Mouse (Mus musculus) v-Abl transformed pro-B cells (cell line): ENCODE results near the gene Inpp5a.

Experiments used
- in situ Hi-C, 2 experiments: fragments of 400-800 bp; cut with MboI; formaldehyde crosslinking; loops; one replicate each; pipeline ENCODE4 v1.15.1; 2025; ENCODE audit not compliant: unreplicated experiment in 2 of 2

The Inpp5a gene

DNA sequence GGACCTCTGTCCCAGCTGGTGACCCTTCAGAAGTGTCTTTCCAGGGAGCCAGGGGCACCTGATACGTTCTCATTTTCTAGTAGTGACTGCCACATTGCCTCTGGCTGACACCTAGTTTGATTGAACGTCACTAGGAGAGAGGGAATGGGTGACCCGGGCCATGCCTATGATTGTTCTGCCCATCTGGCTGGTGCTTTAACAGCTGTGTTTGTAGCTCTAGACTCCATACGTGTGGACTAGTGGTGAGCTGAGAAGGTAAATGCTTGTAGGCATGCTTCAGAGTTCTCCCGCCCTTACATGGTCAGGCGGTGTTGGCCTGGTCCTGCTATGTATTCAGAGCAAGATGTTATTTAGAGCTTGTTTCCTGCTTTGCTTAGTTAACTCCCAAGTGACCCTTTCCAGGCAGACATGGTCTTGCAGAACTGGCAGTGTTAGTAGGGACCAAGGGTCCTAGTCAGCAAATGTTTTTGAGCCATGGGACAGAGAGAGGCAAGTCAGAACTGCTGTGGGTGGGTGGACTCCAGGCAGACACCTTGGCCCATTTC, 3.9 kb downstream of the Inpp5a start:
- in situ Hi-C loops, result loop anchor here (10.0 to 25.0 kb wide), 4 partner anchors 478 to 1805 kb away; partner anchors contain the start of genes Bnip3 (in 1 of the 2) and Mtg1 (in 1 of the 2)

DNA sequence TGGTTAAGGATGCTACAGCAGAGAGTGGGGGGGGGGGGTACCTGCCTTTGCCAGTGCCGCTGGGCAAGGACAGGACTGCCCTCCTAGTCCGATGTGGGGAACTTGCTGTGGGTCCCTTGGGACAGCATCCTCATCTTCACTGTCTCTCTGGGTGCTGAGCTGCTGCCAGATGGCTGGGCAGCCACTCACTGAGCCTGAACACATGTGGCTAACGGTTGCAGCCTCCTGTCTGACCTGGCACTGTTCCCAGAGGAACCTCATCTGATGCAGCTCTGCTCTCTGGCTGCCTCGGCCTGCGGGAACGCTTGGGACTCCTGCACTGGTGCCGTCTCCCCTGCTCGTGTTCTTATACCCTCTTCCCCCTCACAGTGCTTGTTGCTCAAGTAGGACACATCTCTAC, 8.6 kb downstream of the Inpp5a start:
- in situ Hi-C loops, result loop anchor here (5.0 to 25.0 kb wide), 5 partner anchors 95 to 1810 kb away; partner anchors contain the start of genes Bnip3 (in 1 of the 2) and Mtg1 (in 1 of the 2)

DNA sequence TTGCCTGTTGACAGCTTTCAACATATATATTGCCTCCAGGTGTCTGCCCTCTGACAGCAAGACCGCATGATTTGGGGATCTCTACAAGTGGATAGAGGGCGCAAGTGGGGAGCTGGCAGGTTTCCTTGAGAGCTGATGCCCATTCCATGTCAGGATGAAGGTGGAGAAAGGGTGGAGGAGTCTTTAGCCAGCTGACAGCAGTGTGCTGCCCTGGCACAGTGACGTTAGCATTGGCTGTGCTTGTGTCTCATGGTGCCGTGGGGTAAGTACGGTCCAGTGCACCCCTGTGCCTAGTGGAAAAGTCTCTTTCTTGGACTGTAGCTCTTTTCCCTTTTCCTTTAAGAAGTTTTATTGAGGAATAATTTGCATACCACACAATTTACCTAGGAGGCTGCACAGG, 9.2 kb downstream of the Inpp5a start:
- in situ Hi-C loops, result loop anchor here (5.0 to 25.0 kb wide), 5 partner anchors 96 to 1811 kb away; partner anchors contain the start of genes Bnip3 (in 1 of the 2) and Mtg1 (in 1 of the 2)

DNA sequence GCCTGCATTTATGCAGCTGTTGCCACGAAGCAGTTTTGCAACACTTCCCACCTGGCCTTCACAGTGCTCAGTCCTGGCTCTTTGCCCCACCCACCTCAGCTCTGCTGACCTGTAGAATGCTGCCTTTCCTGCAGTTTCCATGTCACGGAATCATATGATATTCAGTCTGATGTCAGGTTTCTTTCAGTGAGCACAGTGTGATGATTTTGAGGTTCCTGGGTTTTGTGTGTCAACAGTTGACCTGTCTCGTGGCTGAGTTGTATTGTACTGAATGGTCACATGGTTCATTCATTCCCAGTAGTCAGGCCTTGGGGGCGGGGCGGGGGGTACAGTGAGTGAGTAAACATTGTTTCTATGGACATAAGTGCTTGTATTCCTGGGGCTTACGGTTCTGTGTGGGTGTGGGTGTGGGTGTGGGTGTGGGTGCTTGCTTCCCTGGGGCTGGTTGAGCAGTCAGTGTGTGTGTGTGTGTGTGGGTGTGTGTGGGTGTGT, 9.7 kb downstream of the Inpp5a start:
- in situ Hi-C loops, result loop anchor here (5.0 to 25.0 kb wide), 5 partner anchors 96 to 1811 kb away; partner anchors contain the start of genes Bnip3 (in 1 of the 2) and Mtg1 (in 1 of the 2)

DNA sequence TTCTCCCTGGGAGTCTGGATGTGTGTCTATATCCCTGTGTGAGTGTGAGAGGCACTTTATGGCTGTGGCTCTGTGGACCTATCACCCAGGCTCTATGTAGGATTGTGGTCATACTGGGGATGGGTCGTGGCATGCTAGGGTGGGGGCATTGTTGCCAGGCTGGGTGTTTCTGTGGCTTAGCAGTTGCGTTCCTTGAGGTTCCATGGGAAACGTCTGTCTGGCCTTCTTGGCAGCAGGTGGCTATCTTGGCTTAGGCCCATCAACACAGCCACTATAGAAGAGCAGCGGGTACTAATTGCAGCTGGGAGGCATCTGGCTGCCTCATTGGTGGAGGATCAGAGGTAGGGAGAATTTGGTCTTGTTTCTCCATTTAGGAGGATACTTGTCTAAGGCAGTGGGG, 10.7 kb downstream of the Inpp5a start:
- in situ Hi-C loops, result loop anchor here (5.0 to 25.0 kb wide), 5 partner anchors 97 to 1812 kb away; partner anchors contain the start of genes Bnip3 (in 1 of the 2) and Mtg1 (in 1 of the 2)

DNA sequence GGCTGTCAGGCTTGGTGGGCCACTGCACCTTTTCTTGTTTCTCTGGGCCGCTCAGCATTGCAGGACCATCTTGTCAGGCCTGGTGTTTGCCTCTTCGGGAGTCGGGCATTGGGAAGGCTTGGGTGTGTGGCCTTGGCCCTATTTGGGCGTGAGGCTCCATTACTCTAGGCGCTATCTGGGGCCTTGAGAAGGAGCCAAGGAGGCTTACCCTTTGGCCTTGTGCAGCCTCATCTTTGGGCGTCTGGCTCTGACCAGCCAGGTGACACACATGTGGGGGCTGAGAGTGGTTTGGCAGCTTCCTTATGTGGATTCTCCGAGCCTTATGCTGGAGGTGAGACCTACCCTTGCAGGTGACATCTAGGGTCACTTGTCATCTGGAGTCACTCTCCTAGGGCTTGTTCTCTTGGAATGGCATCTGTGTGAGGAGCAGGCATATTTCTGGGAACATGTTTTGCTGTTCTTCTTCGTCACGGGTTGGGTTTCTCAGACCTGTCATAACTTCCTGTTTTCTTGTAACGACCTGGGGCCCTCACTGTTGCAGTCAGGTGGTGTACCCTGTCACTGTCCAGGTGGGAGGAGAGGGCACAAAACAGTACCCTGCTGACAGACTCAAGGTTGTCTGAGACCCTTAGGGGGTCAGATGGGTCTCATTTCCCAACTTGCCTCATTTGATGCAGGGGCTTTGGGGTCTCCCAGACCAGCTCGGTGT, 11.2 kb downstream of the Inpp5a start:
- in situ Hi-C loops, result loop anchor here (5.0 to 25.0 kb wide), 10 partner anchors 88 to 1815 kb away; partner anchors contain the start of genes Bet1l (in 1 of the 2), Bnip3 (in 1 of the 2), Gm45785 (in 1 of the 2) and Mtg1 (in 1 of the 2)

DNA sequence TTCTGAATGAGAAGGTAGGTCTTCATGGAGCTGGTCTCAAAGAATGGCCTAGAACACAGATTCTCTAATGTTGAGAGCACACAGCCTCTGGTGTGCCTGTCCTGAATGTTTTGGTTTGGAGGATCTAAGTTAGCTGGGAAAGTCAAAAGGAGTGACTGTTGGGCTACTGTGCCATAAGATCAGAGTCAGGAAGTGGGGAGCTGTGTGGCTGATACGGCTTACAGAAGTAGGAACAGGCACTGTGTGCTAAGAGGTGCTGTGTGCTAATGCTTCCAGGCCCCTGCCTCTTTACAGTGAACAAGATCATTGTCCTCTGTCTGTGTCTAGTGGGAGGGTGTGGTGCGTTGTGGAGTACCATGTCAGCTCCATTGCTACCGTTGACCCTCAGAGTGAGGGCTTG, 12.0 kb downstream of the Inpp5a start:
- in situ Hi-C loops, result loop anchor here (5.0 to 25.0 kb wide), 5 partner anchors 89 to 1816 kb away; partner anchors contain the start of genes Bet1l (in 1 of the 2), Gm45785 (in 1 of the 2) and Ric8a (in 1 of the 2)

DNA sequence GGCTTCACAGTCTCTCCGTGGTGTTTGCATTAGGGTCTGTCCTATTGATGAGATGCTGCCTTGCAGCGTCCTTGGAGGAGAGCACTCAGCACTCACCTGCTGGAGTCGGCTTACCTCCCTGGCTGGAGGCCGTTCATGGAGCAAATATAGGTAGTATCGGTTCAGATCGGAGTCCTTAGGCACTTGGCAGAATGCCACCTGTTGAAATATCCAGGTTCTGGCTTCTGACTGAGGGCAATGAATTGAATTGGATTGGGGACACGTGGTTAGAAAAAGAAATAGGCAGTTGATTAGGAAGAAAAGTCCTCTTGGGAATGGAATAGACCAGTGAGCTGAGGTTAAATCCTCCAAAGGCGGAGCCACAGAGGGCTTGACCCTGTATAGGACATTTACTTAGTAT, 12.9 kb downstream of the Inpp5a start:
- in situ Hi-C loops, result loop anchor here (5.0 to 25.0 kb wide), 5 partner anchors 89 to 1817 kb away; partner anchors contain the start of genes Bet1l (in 1 of the 2), Gm45785 (in 1 of the 2) and Ric8a (in 1 of the 2)

DNA sequence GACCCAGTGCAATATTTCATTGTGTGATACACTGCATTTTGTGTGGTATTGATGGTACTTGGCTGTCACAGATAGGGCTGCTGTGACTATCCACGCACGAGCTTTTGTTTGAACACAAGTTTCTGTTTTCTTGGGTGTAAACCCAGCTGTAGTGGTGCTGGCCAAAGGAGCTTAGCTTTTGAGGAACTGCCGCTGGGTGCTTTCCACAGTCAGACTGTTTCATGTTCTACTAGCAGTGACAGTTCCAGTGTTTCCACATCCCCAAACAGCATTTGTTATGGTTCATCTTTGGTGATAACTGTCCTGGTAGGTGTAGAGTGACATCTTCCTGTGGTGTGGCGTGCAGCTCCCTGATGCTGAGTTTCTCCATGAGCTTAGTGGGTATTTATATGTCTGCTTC, 13.8 kb downstream of the Inpp5a start:
- in situ Hi-C loops, result loop anchor here (5.0 to 25.0 kb wide), 5 partner anchors 90 to 1818 kb away; partner anchors contain the start of genes Bet1l (in 1 of the 2), Gm45785 (in 1 of the 2) and Ric8a (in 1 of the 2)

DNA sequence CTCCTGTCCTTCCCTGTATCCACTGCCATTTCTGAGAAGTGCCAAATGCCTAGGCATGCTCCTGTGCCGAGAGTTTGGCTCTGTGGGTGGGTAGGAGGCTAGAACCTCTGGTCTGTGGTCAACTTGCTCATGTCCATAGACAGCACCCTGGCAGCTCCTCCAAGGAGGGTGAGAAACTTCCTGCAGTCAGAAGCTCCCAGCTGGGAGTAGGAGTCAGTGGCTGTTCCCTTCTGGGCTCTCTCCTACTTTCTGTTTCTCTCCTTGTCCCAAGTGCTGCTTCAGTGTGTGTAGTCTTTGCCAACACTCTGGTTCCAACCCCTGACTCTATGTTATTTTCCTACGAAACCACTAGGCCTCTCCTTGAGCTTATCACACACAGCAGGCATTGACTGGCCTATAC, 17.7 kb downstream of the Inpp5a start:
- in situ Hi-C loops, result loop anchor here (5.0 to 25.0 kb wide), 4 partner anchors 56 to 1822 kb away; partner anchors contain the start of genes Bet1l (in 1 of the 2), Gm45785 (in 1 of the 2) and Ric8a (in 1 of the 2)

DNA sequence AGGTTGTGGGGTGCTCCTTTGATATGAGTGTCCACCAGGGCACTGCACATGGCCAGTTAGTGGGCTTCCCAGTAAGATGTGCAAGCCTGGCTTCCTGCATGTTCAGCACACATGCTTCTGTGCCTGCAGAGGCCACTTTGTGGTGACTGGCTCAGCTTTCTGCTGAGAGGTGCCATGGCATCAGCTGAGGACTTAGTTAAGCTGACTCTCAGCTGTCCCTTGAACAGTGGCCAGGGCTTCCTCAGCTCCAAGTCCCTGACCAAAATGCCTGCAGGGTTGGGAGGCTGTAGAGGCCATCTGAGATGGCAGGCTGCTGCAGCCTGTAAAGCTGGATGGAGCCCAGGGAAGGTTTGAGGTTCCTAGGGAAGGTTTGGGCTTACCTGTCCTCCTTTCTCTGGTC, 19.1 kb downstream of the Inpp5a start:
- in situ Hi-C loops, result loop anchor here (5.0 to 25.0 kb wide), 4 partner anchors 54 to 1823 kb away; partner anchors contain the start of genes Bet1l (in 1 of the 2), Gm45785 (in 1 of the 2) and Ric8a (in 1 of the 2)

DNA sequence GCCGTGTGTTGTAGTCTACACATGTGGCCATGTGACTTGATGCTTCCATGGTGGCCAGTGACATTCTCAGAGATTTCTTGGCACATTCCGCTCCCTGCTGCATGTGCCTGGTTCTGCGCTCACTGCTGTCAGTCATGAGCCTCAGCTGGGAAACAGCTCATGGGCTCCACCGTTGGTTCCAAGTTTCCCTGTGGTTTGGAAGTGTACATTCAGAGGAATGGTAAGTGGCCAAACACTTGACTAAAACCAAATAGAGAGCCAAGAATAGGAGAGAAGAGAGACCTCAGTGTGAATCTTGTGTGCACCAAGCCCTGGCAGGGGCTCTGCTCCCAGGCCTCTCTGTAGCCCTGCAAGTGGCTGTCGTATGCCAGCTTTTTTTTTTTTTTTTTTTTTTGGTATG, 21.0 kb downstream of the Inpp5a start:
- in situ Hi-C loops, result loop anchor here (5.0 to 25.0 kb wide), 4 partner anchors 52 to 1825 kb away; partner anchors contain the start of genes Bet1l (in 1 of the 2), Gm45785 (in 1 of the 2) and Ric8a (in 1 of the 2)

DNA sequence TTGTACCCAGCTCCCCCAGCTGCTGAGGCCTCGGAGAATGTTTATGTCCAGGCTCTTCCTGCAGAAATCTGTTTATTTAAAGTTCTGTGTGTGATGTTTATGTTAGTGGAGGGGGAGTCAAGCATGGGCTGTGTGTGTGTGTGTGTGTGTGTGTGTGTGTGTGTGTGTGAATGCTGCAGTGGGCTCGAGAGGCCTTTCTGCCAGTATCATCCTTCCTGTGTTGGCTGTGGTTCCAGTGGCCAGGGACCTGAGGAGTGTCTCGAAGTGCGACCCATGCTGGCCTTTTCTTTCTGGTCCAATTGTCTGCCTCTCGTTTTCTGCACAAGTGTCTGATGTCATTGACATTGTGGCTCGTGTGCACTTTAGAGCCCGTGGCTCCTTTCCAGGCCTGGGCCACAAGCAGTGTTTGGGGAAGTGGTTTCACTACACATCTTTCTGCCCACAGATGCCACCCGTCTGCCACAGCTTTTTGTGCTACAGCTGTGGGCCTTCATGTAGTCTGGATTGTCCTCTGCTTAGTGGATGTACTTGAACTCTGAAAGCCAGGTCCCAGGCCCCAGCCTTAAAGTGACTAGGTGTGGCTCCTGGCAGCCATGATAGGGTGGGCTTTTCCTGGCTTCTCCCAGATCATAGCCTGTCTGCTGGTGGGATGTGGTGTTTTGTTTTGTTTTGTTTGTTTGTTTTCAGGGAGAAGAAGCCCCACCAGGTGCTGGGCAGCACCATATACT, 23.5 kb downstream of the Inpp5a start:
- in situ Hi-C loops, result loop anchor here in 1 of 2 experiments (25.0 kb wide), 1 partner anchor 1450 kb away; the partner anchor contains the start of genes Bet1l, Gm45785 and Ric8a

DNA sequence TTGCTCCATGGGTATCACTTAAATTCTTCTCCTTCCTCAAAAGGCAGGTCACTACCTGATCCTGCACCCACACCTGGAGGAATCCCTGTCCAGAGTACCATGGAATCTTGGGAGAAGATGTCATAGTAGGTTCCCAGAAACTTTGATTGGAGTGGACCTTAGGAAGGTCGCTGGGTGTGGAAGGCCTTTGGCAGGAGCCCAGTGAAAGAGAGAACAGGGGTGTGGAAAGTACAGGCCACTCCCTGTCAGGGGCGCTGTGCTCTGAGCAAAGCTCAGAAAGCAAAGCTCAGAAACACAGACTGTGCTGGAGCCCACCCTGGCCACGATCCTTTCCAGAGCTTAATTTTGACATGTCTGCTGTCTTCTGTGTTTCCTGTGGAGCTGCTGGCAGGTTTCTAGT, 24.5 kb downstream of the Inpp5a start:
- in situ Hi-C loops, result loop anchor here in 1 of 2 experiments (25.0 kb wide), 1 partner anchor 1449 kb away; the partner anchor contains the start of genes Bet1l, Gm45785 and Ric8a

DNA sequence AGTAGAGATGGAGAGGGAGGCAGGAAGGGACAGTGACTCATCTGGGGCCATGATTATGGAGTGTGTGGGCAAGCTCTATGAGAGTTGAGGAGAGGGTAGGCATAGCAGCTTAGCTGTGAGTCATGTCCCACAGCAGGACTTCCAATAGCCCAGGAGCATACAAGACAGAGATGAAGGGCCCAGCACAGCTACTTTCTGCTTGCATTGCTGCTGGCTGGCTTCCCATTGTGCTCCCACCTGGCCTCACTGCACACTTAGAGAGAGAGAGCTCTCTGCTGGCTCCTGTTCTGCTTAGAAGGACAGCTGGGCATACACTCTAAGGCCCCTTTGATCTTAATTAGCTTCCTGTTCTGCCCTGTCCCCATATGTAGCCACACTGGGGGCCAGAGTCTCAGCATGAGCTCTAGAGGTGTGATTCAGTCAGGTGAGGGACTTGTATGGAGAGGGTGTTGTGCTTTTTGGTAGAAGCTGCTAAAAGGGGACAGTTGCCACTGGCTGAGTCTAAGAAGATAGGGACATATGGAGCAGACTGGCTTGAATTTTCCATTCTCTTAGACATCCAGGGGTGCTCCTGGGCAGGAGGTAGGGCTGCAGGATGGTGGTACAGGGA, 26.8 kb downstream of the Inpp5a start:
- in situ Hi-C loops, result loop anchor here in 1 of 2 experiments (5.0 to 25.0 kb wide), 2 partner anchors 47 to 1447 kb away; partner anchors contain the start of genes Bet1l, Gm45785 and Ric8a

DNA sequence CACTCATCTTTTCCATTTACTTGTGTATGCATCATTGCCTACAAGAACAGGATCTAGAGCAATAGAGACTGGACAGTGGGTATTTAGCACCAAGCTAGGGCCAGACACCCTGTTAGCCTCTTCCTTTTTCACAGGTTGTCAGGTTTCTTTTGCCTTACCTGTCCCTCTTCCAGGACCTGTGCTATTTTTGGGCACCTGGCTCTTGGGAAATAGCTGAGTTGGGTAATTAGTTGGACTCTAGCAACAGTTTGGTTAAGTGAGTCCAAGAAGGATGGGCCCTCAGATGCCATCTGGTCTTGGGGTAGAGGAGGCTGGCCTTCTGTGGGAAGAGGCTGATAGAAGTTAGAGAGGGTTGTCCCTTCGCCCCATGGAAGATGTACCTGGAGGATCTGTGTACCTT, 29.5 kb downstream of the Inpp5a start:
- in situ Hi-C loops, result loop anchor here in 1 of 2 experiments (5.0 to 25.0 kb wide), 2 partner anchors 44 to 1444 kb away; partner anchors contain the start of genes Bet1l, Gm45785 and Ric8a

DNA sequence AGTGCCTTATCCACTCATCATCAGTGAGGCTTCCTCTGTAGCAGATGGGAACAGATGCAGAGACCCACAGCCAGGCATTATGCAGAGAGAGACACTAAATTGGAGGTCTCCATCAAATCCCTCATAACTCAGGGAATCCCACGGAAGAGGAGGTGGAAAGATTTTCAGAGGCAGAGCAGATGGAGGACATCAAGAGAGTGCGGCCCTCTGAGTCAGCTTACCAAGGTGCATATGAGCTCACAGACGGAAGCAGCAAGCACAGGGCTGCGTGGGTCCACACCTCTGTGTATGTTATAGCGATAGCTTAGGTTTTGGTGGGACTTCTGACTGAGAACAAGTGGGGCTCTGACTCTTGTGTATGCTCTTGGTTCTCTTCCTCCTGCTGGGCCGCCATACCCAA, 33.9 kb downstream of the Inpp5a start:
- in situ Hi-C loops, result loop anchor here in 1 of 2 experiments (25.0 kb wide), 1 partner anchor 1439 kb away; the partner anchor contains the start of genes Bet1l, Gm45785 and Ric8a

DNA sequence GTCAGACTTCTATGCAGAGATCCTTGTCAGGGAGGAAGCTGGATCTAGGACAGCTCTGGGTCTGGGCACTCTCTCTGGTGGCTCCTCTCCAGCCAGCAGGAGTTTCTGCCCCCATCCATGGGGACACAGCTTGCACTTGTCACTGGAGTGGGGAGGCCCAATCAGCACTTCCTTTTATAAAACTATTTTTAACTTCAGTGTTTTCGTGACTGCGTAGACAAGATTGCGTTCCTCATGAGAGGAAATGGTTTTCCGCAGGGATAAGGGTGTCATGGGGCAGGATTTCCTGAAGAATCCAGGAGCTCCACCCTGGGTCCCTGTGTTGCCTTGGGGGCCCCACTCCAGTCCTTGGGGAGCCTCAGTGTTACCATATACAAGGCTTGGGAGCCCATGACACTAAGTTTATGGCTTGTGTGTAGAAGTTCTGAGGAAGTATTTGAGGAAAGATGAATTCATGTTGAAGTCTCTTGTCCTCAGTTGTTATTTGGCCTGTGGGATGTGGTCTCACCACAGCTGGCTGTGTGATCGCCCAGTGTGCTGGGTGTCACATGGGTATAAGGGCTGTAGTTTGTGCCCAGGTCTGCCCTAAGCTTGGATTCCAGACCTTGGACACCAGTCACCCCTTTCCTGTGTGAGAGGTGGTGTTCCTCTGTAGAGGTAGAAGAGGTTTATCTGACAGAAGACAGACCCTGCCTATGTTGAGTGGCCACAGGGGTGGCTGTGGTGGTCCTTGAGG, 45.4 kb downstream of the Inpp5a start:
- in situ Hi-C loops, result no loop called here
